Mouse (Mus musculus) left cerebral cortex, adult 8-10 months (tissue): ENCODE measurements around the gene Xrcc3. TPM values are rescaled to one million over a fixed set of nuclear protein-coding genes. Genes with fewer than 3 reads are reported as not detected.
A peak's percentile ranks its signal among the peaks of the same experiment; 100 is the strongest.

Experiments used
- DNase-seq, 2 experiments: peaks; one replicate each; pipeline ENCODE4 v3.0.0; 2022; ENCODE audit warnings: low spot score in 2 of 2
- total RNA-seq, 4 experiments: library from RNA; stranded (reverse); gene quantifications; 2 replicates each; pipeline ENCODE4 v1.2.4; 2022

The Xrcc3 gene
- 1 to 10 TPM; 6.0 to 6.7 (median 6.4) TPM for total RNA-seq

DNA sequence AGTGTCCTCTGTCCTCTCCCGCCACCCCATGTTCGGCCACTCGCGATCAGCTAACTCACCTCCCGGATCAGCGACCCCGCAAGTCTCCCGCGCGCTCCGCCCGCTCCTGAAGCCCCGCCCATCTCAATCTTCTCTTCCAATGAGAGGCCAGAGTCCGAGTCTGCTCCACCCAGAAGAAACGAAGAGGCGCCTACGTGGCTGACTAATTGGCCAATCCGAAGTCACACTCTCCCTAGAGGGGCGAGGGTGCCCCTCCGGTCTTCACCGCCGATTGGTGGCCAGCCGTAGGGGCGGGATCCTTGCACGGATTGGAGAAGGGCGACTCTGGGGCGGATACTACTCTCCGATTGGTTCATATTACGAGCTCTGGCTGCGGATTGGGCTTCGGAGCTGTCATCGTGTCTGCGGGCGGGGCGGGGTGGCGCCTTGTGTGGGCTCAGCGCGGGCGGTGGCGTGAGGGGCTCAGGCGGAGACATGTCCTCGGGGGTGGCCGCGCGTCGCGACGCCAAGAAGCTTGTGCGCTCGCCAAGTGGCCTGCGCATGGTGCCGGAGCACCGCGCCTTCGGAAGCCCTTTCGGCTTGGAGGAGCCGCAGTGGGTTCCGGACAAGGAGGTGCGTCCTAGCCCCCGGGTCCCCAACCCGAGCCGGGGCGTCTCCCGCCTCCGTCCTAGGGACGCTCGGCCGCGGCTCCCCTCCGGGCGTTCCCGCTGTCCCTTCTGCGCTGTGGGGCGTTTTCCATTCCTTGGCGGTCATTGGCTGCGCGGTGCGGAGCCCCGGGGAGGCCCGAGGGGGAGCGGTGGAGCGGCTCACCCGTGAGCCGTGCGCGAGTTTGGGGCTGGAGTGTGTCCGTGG, at the start of gene Xrcc3, which contains the start of gene Zfyve21:
Xrcc3 (minus strand) TSS at position 108 of the 852 bp plus-strand sequence.
Zfyve21 (plus strand) TSS at position 405 of the 852 bp plus-strand sequence.
- peak; percentile 87 to 99 for DNase-seq

DNA sequence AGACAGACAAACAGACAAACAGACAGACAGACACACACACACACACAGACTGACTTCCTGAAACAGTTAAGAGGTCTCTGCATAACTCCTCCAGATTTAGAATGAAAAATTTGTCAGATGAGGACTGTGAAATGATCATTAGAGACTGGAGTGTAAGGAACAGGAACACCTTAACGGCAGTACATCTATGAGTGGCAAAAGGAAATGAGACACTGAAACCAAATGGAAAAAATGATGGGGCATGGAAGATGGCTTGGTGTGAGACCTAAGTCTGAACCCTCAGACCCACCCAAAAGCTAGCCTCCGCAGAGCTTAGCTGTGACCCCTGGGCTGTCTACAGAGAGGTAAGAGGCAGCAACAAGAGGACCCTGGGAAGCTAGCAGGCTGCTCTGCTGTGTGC, 41.8 kb upstream of the Xrcc3 start:
- DNase-seq, result no peak

DNA sequence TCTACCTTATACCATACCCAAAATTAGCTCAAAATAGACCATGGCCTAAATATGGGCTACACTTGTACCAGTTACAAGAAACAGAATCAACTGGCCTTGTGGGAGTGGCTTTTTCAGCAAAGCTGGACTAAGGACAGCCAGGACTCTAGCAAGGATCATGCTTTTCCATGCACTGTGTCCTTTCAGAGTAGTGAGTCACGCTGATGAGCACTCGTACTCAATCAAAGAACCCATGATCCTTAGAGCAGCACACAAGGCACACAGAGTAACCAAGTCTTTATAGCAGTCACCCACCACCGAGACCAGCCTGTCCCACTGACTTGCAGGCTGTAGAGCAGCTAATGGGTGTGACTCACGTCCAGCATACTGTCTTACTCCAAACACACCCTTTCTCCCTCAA, 39.9 kb upstream of the Xrcc3 start:
- no peak for DNase-seq

DNA sequence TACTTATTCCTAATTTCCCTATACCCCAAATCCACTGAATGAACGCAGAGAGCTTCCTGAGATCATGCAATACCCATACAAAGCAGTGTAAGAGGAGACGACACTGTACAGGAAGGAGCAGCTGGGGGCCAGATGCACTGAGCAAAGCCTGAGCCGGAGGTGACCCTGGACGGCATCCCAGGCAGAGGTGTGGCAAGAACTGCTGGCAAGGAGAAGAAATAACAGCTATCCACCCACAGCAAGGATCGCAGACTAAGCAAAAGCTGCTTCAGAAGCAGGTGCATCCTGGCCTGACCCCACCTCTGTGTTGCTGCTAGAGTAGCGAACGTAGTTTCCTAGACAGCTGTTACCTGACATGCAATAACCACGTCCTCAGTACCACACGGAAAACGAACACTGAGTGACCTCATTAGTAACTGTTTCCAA, 39.4 kb upstream of the Xrcc3 start:
- no peak for DNase-seq

DNA sequence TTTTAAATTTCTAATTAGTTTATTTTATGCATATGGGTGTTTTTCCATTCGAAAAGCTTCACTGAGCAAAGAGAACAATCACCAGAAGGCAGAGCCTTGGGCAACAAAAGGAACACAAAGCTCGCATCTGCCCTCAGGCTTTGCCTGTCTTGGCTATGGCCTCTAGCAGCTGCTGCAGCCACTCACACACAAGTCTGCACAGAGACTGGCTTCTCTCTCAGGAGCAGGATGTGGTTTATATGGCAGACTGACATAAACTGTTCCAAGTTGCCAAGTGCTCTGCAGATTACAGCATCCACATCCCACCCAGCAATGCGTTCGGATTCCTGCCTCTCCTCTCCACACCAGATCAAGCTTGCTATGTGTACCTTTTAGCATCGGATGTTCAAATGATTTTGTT, 38.1 kb upstream of the Xrcc3 start:
- no peak for DNase-seq

DNA sequence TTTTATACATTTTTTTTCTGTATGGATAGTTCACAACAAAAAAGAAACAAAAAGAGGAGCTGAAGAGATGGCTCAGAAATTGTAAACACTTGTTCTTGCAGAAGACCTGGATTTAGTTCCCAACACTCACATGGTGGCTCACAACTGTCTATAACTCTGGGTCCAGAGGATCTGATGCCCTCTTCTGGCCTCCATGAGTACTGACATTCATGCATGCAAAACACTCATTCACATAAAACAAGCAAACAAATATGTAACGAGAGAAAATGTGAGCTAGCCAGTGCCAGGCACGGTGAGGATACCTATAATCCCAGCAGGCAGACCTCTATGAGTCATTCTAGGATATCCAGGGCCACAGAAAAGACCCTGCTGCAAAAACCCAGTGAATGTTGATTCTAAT, 37.6 kb upstream of the Xrcc3 start:
- no peak for DNase-seq

DNA sequence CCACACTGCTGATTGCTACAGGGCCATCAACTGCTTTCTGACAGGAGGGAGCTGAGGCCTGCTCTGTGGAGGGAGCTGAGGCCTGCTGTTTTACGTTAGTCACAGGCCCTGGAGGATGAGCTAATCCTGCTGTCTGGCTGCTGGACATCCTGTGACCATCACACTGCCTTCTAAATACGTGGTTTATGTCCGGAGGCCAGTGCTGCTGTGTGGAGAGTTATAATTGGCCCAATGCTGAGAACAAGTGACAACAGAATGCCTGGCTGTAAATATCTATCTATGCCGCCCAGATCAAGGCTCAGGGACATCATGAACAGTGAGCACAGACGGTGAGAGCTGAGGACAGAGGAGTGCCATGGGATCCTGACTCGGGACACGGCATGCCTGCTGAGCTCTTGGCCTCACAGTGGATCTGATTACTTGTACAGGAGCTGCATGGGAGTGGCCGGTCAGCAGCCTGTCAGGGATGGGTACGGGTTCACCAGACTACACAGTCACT, 34.7 kb upstream of the Xrcc3 start:
- DNase-seq, result no peak

DNA sequence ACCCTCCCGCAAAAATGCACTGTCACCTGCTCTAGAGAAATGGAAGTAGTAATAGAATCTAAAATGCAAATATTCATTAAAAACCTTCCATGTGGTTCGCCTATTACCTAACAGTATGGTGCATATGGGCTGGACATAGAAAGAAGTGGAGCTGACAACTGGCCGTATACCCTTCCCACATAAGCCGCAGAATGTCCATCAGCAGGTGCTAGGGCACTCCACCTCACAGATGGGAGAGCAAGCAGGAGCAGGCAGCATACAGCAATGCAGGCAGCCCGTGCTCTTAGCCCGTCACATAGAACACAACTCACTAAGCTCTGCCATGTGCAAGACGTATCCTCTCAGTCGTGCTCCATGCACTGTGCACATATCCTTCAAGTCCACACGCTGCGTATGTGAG, 33.1 kb upstream of the Xrcc3 start:
- DNase-seq, result no peak

DNA sequence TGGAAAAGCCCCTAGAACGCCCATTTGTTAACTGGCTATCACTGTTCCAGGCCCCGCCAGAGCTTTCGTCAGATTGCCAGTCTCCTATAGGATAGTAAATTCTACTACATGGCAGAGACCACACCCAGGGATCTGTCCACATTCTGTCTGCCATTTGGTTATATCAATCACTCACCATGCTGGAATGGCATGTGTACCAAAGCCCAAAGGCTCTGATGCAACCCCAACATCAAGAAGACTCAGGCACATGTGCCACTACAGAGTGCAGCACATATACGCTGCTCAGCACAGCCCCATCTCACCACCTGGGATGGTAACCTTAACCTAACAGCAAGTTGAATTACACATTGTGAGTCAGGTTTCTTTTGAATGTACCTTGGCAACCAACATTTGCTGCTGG, 32.3 kb upstream of the Xrcc3 start:
- no peak for DNase-seq

DNA sequence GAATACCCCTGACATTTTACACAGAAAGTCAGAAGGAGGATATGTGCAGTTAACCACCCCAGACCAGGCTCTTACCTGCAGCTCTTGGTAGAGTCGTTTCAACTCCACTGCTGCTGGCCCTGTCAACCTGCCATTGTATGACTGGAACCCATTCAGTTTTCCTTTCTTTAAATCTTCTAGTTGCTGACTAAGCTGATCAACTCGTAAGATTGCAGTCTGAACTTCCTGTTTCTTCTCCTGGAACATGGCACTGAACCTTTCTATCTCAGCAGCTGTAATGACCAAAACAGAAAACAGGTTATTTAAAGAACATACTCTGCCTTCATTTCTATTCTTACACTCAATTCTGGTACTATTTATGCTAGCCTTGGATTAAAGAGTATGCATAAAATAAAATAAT, 29.8 kb upstream of the Xrcc3 start:
- DNase-seq, result no peak

DNA sequence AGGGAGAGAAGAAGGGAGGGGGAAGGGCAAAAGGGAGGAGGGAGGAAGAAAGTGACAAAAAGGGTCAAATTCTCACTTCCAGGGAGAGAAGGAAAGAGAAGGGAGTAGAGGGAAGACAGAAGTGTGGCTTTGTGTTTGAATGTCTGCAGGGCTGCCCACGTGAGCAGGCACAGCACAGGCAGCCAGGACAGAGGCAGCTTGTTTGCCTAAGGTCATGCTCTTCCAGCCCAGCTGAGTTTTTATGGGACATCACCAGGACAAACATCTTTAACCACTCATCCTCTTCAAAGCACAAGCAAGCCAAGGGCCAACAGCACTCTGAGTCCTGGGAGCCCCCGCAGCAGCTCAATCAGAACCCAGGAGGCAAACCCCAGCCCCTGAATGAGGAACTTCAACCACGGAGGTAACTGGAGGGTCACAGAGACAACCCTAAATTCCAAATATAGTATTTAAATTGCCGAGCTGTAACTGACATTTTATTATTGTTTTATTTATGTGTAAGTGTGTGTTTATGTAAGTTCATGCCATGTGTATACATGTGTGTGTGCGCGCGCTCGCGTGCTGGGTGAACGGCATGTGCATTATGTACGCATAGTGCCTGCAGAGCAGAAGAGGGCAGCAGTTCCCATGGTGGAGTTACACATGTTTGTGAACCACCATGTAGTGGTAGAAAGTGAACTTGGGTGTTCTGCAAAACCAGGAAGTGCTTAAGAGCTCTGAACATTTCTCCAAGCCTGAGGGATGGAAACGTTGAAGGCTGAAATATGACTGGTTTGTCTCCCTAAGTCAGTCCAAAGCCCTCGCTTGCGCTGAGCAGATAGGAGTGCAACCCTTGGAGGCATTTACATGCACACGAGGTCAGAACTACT, 29.1 kb upstream of the Xrcc3 start:
- no peak for DNase-seq

DNA sequence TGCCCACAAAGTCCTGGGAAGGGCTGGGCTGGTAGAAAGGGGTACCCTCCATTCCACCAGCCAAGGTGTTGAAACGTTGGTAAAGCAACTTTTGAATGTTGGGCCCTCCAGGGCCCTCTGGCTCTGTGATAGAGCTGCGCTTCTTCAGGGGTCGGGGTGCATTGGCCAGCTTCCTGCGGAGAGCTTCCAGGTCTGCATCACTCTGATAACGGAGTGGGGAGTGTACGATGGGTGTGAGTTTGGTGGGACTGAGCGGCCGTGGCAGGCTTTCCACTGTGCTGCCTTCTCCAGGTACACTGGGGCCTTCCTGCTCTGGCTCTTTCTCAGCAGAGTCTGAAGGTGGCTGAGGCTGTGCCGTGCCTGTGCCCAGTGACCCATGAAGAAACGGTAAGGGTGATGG, 19.8 kb upstream of the Xrcc3 start:
- no peak for DNase-seq

DNA sequence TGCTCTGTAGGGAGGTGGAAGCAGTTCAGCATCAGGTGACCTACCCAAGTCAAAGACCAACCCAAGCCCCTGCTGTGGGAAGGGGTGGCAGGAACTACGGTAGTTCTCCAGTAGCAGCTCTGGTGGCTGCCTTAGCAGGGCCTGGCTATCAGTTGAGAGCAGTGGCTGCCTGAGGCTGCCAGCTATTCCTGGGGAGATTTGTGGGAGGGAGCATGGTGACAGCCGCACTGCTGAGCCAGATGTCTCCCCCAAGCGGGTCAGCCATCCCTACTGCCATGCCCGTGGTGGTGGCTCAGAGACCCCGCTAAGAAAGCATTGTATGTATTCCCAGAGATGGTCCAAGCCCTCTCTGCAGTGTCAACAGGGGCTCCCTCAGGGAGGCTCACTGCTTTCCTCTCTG, 19.0 kb upstream of the Xrcc3 start:
- no peak for DNase-seq

DNA sequence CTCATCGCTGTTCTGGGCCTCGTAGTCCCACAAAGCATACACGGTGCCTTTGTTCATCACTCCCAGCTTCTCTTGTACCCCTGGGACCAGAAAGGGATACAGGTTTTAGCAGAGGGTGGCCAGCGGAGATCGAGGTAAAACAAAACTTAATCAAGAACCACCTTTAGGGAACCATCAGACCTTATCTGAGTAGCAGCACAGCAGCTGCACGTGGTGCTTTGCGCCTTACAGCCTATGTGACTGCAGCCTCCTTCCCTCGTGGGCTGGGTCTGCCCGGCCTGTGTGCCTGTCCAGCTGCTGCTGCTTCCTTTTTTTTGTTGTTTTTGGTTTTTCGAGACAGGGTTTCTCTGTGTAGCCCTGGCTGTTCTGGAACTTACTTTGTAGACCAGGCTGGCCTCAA, 16.7 kb upstream of the Xrcc3 start:
- DNase-seq, result no peak

DNA sequence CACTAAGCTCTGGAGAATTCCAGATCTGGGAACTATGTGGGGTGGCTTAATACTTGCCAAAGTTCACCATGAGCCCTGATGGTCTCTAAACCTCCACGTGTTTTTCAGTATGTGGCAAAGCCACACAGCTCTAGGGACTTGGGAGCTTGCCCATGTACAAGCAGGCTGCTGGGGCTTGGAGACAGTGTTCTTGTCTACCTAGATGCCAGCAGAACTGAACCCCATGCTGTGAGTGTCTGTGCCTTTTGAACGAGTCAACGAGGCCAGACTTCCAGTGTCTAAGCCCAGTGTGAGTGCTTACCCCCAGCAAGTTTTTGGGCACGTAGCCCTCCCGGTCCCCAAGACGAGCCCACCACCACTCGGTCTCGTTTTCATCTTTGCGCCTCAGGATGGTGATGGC, 16.3 kb upstream of the Xrcc3 start:
- DNase-seq, result no peak

DNA sequence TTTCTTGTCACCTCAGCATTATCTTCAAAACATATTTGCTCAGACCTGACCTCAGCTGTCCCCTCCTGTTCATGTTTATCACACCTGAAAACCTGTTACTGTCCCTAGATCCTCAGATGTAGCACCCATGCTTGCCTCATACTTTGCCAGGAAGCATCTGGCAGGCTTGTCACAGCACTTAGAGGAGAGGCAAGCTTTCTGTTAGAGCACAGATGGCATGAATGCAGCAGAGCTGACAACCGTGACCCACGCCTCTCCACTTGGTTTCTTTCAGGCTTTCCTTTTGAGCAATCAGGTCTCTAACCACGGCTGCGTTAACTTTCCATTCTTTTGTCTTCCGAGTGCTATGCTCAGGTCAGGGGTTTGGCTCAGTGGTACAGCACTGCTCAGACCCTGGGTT, 15.8 kb upstream of the Xrcc3 start:
- no peak for DNase-seq

DNA sequence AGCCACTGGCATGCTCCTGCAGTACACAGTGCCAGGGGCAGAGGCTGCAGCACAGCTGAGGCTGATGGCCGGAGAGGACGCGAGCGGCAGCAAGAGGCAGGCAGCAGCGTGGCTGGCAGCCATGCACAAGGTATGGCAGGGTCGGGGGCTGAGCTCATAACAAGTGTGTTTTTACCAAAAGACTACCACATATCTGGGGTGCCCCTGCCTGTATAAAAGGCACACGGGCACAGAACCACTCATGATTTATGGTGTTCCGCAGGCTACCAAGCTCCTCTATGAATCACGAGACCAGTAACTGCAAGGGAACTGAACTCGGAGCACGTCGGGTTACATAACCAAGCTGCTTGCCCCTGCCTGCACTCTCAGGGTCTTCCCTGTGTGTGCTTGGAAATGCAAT, 13.9 kb upstream of the Xrcc3 start:
- no peak for DNase-seq

DNA sequence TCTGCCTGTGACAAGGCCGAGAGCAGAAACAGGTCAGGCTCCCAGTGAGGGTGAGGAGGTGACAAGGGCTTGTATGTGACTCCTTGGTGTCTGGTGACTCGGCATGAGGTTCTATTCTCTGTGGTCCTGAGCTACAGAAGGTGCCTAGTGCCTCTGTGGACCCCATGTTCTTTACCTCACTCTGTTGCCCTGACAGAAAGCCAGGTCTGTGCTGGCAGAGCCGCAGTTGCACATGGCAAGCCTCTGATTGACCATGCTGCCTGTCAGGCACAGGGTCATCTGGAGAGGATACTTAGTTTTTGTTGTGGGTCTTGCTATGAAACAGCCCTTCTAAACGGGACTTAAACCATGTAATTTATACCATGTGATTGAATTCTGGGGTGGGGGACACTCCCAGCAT, 8.3 kb upstream of the Xrcc3 start:
- no peak for DNase-seq

DNA sequence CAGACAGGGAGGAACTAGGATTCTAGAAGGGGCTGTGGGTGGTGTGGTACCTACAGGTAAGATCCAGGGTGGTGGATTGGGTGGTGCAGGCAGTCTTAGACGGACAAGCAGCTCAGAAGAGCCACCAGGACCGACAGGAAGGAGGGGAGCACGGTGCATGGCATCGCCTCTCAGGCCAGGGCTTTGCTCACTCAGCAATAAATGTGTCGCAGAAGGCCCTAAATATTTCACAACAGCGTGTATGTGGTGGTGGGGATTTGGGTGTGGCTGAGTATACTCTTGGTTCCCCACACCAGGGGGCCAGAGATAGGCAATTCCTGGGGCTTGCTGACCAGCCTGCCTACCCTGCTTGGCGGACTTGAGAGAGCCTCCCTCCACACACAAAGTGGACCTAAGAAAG, 7.0 kb upstream of the Xrcc3 start:
- DNase-seq, result no peak

DNA sequence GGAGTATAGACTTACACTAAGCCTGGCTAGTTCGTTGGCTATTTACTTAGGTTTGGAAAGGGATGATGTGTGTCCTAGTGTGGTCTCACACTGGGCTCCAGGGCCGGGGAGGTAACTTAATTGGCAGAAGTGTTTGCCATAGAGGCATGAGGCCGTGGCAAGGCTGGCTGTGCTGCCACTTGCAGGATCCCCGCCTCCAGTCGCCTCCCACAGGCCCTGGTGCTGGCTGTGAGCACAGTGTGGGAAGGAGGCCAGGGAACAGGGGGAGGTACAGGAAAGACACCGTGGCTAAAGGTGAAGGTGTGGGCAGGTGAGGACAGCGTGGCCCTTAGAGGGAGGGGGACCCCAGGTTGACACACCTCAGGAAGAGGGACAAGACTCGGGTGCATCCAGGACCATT, 6.3 kb upstream of the Xrcc3 start:
- no peak for DNase-seq

DNA sequence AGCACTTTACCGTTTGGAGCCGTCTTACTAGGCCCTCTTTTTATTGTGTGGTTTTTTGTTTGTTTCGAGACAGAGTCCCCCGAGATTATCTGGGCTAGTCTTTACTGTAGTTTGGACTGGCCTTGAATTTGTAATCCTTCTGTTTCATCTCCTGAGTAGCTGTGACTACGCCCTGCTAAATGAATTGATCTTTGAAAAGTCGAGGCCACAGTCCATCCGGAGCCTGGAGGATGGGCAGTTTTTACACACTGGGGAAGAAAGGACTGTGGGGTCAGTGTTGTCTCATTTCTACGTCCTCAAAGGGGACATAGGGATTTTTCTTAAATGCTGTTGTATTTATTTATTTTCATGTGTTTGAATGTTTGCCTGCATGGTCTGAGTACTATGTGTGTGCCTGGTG, 4.3 kb upstream of the Xrcc3 start:
- DNase-seq, result no peak

DNA sequence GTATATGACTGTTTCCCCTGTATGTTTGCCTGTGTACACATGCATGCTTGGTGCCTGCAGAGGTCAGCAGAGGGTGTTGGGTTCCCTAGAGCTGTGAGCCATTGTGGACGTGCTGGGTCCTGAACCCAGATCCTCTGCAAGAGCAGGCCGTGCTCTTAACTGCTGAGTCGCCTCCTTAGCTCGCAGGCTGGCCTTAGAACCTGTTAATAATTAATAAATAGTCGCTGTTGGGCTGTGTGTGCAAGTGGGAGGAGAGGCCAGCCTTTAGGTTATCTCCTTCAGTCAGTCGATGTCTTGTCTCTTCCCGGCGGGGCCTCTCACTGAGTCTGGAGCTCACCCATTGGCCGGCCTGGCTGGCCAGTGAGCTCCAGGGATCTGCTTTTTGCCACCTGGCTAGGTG, 3.3 kb upstream of the Xrcc3 start:
- DNase-seq, result no peak
